Comparison of ENCODE assay signal across 10 mouse cellular contexts in the genomic region with DNA sequence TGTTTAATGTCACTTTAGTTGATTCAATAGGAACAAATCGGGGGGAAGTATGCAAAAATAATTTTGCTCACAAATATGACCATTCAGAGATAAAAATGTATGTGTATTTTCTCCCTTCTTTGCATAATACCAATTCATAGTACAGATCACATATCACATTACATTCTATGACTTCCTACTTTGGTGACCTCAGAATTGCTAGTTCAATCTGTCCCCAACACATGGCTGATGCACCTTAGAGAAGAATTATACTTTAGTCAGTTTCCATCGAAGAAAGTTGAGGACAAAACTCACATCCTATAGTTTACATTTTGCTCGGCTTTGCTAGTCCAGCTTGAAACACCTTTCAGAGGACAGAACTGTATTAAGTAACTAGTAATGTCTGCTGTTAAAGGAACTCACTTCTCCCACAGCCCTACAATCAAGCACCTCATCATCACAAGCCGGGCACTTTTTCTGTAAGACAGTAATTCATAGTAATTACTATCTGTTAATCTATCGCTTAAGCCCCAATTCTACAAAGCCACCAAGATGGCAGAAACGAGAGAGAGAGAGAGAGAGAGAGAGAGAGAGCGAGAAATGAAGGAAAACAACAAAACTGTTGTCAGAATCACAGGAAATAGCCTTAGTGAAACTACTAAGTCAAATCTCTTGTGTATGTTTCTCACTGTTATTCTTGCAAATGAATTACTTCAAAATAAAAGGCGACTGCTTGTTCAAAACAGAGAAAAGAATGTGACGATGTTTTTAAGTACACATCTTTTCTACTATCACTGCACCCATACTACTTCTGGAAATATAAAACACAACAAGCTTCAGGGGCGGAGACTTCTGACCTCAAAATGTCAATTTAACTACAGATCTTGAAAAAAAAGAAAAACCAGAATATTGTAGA. TPM values are rescaled to one million over a fixed set of nuclear protein-coding genes. Genes with fewer than 3 reads are reported as not detected.
A peak's percentile ranks its signal among the peaks of the same experiment; 100 is the strongest.
DNase-seq lines count a peak whose midpoint lies in the region; ATAC-seq and TF ChIP-seq lines count a peak whose summit lies in the region.
"Had no signal": no experiment of that assay in that cellular context is flagged by ENCODE, and none has a peak within 500 bp of the region (broad histone marks: within the 10 kb centered on the region; RNA-seq: fewer than 3 reads in every experiment).

No protein-coding gene starts in this region.

- TF ChIP-seq POLR2A in heart, adult 2 months (IDR thresholded peaks at IDR 0.05; ENCODE audit: insufficient read depth, low read depth, low read length): no peak

- intact Hi-C loops in heart, adult 2 months (cut with DNase I): loop anchor here (2.0 kb wide), 3 partner anchors 43 to 111 kb away; a partner anchor contains a TSS
- intact Hi-C loops in heart, postnatal 25 days (cut with DNase I): loop anchor here (5.0 kb wide), 1 partner anchor 85 kb away; no protein-coding TSS in a partner anchor

- H3K79me2 ChIP-seq in heart, adult 2 months (replicated peaks; ENCODE audit: control insufficient read depth, insufficient read depth, low read length): peaks cover 3% of the 10 kb centered on the region

- 0 out of 2 replicates have a peak overlapping the region, but pooled peaks have one; percentile 95 for H3K9ac ChIP-seq in heart, adult 2 months (ENCODE audit: low read depth, low read length)
- H3K9ac ChIP-seq in liver, embryonic 13.5 days: peak overlapping the region; percentile 84

- H3K36me3 ChIP-seq in heart, adult 2 months (ENCODE audit: control insufficient read depth, insufficient read depth, low read length): 0 out of 2 replicates have a peak, but pooled peaks cover 1% of the 10 kb centered on the region
- H3K36me3 ChIP-seq in forebrain, embryonic 10.5 days (replicated peaks): no peaks in the 10 kb centered on the region
- H3K36me3 ChIP-seq in liver, embryonic 13.5 days: no peaks in the 10 kb centered on the region

- H3K27me3 ChIP-seq in heart, adult 2 months (ENCODE audit: control insufficient read depth, insufficient read depth, low read length): no peaks in the 10 kb centered on the region
- no peaks in the 10 kb centered on the region for H3K27me3 ChIP-seq in forebrain, embryonic 10.5 days (ENCODE audit: poor library complexity, severe bottlenecking)
- no peaks in the 10 kb centered on the region for H3K27me3 ChIP-seq in liver, embryonic 13.5 days
- H3K27me3 ChIP-seq: Patski had no signal

- H3K9me3 ChIP-seq in forebrain, embryonic 10.5 days: no peaks in the 10 kb centered on the region
- no peaks in the 10 kb centered on the region for H3K9me3 ChIP-seq in liver, embryonic 13.5 days (replicated peaks)

- TF ChIP-seq EP300 in heart, adult 2 months (IDR thresholded peaks at IDR 0.05; ENCODE audit: insufficient read depth, low read depth, low read length): no peak

- TF ChIP-seq CTCF in heart, adult 2 months (IDR thresholded peaks at IDR 0.05): no peak

- peak overlapping the region; percentile 85 for H3K4me2 ChIP-seq in liver, embryonic 13.5 days

- 38% methylated on average over 10 of the region's 10 CpGs for WGBS in heart, adult 2 months
- WGBS in forebrain, embryonic 10.5 days: 66% methylated on average over 10 of the region's 10 CpGs
- 34% methylated on average over 10 of the region's 10 CpGs for WGBS in liver, embryonic 13.5 days (ENCODE audit: insufficient replicate concordance)

- H3K4me3 ChIP-seq in heart, adult 2 months: peak overlapping the region; percentile 87
- H3K4me3 ChIP-seq in forebrain, embryonic 10.5 days: peak overlapping the region; percentile 79
- peak overlapping the region; percentile 70 for H3K4me3 ChIP-seq in liver, embryonic 13.5 days (replicated peaks)

- no peak for ATAC-seq in liver, embryonic 13.5 days (ENCODE audit: low read depth)

- DNase-seq in heart, adult 2 months: no peak
- no peak for DNase-seq in heart, postnatal 25 days (ENCODE audit: low spot score)
- peak; percentile 65 for DNase-seq in A20 (ENCODE audit: low read depth, low spot score)
- no peak for DNase-seq in forebrain, embryonic 10.5 days (ENCODE audit: extremely low spot score, low spot score)
- DNase-seq in liver, embryonic 13.5 days: no peak
- DNase-seq in right cerebral cortex, postnatal 10 days (ENCODE audit: low spot score in 2 of 2): no peak
- no peak for DNase-seq in cerebellum, postnatal 14 days
- no peak for DNase-seq in cerebellum, adult 11-12 months

- peak overlapping the region; percentile 83 for H3K27ac ChIP-seq in heart, adult 2 months
- H3K27ac ChIP-seq in forebrain, embryonic 10.5 days: no peak overlapping the region
- peak overlapping the region; percentile 90 for H3K27ac ChIP-seq in liver, embryonic 13.5 days

- peaks cover 1% of the 10 kb centered on the region; the same call in 1 of the 2 replicates for H3K4me1 ChIP-seq in heart, adult 2 months (ENCODE audit: control insufficient read depth, insufficient read depth, low read length)
- H3K4me1 ChIP-seq in forebrain, embryonic 10.5 days: peaks cover 23% of the 10 kb centered on the region
- H3K4me1 ChIP-seq in liver, embryonic 13.5 days (replicated peaks): peaks cover 31% of the 10 kb centered on the region

RNA-seq across cellular contexts. Expression of a gene that starts 1.2 kb away (rescaled TPM):
- total RNA-seq in heart, adult 2 months (2021): 10 to 100 TPM; 21.0 to 22.8 TPM
- 9.2 and 17.3 TPM in 2 replicates for polyA plus RNA-seq in heart, adult 2 months (2012; rRNA removed)
- total RNA-seq in heart, postnatal 25 days (2021): 10 to 100 TPM; 24.5 to 25.6 TPM
- polyA plus RNA-seq in forebrain, embryonic 10.5 days (2016; fragmentation: Nextera tagmentation; extraction: Ambion mirVana): 20.3 and 21.5 TPM in 2 replicates
- polyA plus RNA-seq in liver, embryonic 13.5 days (2015; fragmentation: Nextera tagmentation; extraction: Ambion mirVana): 11.8 and 15.6 TPM in 2 replicates

RNA-seq across cellular contexts. Expression of a gene that starts 18.8 kb away (rescaled TPM):
- under 1 TPM in 1 of 2 experiments, not detected in 1; 0.78 TPM for total RNA-seq in heart, adult 2 months (2021)
- polyA plus RNA-seq in heart, adult 2 months (2012; rRNA removed): 0.23 TPM in 1 of 2 replicates, not detected in the other
- not detected for total RNA-seq in heart, postnatal 25 days (2021)
- polyA plus RNA-seq in forebrain, embryonic 10.5 days (2016; fragmentation: Nextera tagmentation; extraction: Ambion mirVana): 0.48 and 1.1 TPM in 2 replicates
- not detected in 2 replicates for polyA plus RNA-seq in liver, embryonic 13.5 days (2015; fragmentation: Nextera tagmentation; extraction: Ambion mirVana)
- total RNA-seq: neutrophil, adult 5-6 weeks had no signal

RNA-seq across cellular contexts. Expression of a gene that starts 44.8 kb away (rescaled TPM):
- 10 to 100 TPM; 60.8 to 64.6 TPM for total RNA-seq in heart, adult 2 months (2021)
- 6.6 and 14.3 TPM in 2 replicates for polyA plus RNA-seq in heart, adult 2 months (2012; rRNA removed)
- total RNA-seq in heart, postnatal 25 days (2021): 10 to 100 TPM; 53.0 to 64.1 TPM
- polyA plus RNA-seq in forebrain, embryonic 10.5 days (2016; fragmentation: Nextera tagmentation; extraction: Ambion mirVana): 139 and 142 TPM in 2 replicates
- 52.5 and 77.9 TPM in 2 replicates for polyA plus RNA-seq in liver, embryonic 13.5 days (2015; fragmentation: Nextera tagmentation; extraction: Ambion mirVana)
